Mouse (Mus musculus): ENCODE measurements around the gene Prrg3. TPM values are rescaled to one million over a fixed set of nuclear protein-coding genes. Genes with fewer than 3 reads are reported as not detected.

Gene Prrg3
- polyA plus RNA-seq (2012; rRNA removed): 12.2 and 14.0 TPM in 2 replicates

- Histone ChIP-seq H3K27me3 (ENCODE audit: control insufficient read depth, insufficient read depth, low read length) (no peaks in the 10 kb centered on the region), H3K4me3 (replicated peaks; ENCODE audit: insufficient read depth, low read depth, low read length) (peak within 1 kb of the TSS; percentile 64), H3K27ac (ENCODE audit: insufficient read depth, low read length) (no peak within 1 kb of the TSS; the same call in 1 of the 2 replicates), H3K4me1 (ENCODE audit: control insufficient read depth, insufficient read depth, low read length) (no peaks in the 10 kb centered on the region)
- no peak for TF ChIP-seq POLR2A (IDR thresholded peaks at IDR 0.05; ENCODE audit: borderline replicate concordance, insufficient read depth, low read length)
- TF ChIP-seq CTCF (IDR thresholded peaks at IDR 0.05; ENCODE audit: borderline replicate concordance, insufficient read depth, low read depth, low read length): no peak
- DNase-seq: peak; percentile 28 to 37
- WGBS: 13% methylated on average over 56 of the region's 72 CpGs
Measured at GRCm38 (mm10) chrX:71962073-71963051, at the start of gene Prrg3. TSS of gene Prrg3 (plus strand) at chrX:71962624.

GRCm38 (mm10) chrX:71946631-71947030 lies 15.8 kb upstream of the Prrg3 start:
- peak; percentile 3 to 19 for DNase-seq
- 6% methylated on average over 3 of the region's 3 CpGs for WGBS
- H3K27ac ChIP-seq (ENCODE audit: insufficient read depth, low read length): no peak overlapping the region
- H3K4me3 ChIP-seq (replicated peaks; ENCODE audit: insufficient read depth, low read depth, low read length): no peak overlapping the region
- TF ChIP-seq CTCF (IDR thresholded peaks at IDR 0.05; ENCODE audit: borderline replicate concordance, insufficient read depth, low read depth, low read length) (peak; percentile 48; the same call in 1 of the 2 replicates), POLR2A (IDR thresholded peaks at IDR 0.05; ENCODE audit: borderline replicate concordance, insufficient read depth, low read length) (no peak)
- no peaks in the 10 kb centered on the region for H3K27me3 ChIP-seq (ENCODE audit: control insufficient read depth, insufficient read depth, low read length)
- H3K4me1 ChIP-seq (ENCODE audit: control insufficient read depth, insufficient read depth, low read length): no peaks in the 10 kb centered on the region

- H3K27ac ChIP-seq (ENCODE audit: insufficient read depth, low read length): no peak overlapping the region
- H3K4me3 ChIP-seq (replicated peaks; ENCODE audit: insufficient read depth, low read depth, low read length): no peak overlapping the region
- H3K27me3 ChIP-seq (ENCODE audit: control insufficient read depth, insufficient read depth, low read length): no peaks in the 10 kb centered on the region
- H3K4me1 ChIP-seq (ENCODE audit: control insufficient read depth, insufficient read depth, low read length): no peaks in the 10 kb centered on the region
- TF ChIP-seq CTCF (IDR thresholded peaks at IDR 0.05; ENCODE audit: borderline replicate concordance, insufficient read depth, low read depth, low read length) (no peak), POLR2A (IDR thresholded peaks at IDR 0.05; ENCODE audit: borderline replicate concordance, insufficient read depth, low read length) (no peak)
- no peak for DNase-seq
Measured at GRCm38 (mm10) chrX:71958366-71958765, 4.1 kb upstream of the Prrg3 start.

- Histone ChIP-seq H3K4me3 (replicated peaks; ENCODE audit: insufficient read depth, low read depth, low read length) (peak overlapping the region; percentile 64), H3K27me3 (ENCODE audit: control insufficient read depth, insufficient read depth, low read length) (no peaks in the 10 kb centered on the region), H3K4me1 (ENCODE audit: control insufficient read depth, insufficient read depth, low read length) (no peaks in the 10 kb centered on the region), H3K27ac (ENCODE audit: insufficient read depth, low read length) (no peak overlapping the region)
- WGBS: 33% methylated on average over 9 of the region's 9 CpGs
- no peak for TF ChIP-seq CTCF (IDR thresholded peaks at IDR 0.05; ENCODE audit: borderline replicate concordance, insufficient read depth, low read depth, low read length)
- no peak for TF ChIP-seq POLR2A (IDR thresholded peaks at IDR 0.05; ENCODE audit: borderline replicate concordance, insufficient read depth, low read length)
- DNase-seq: peak in 1 of 2 experiments; percentile 4
Measured at GRCm38 (mm10) chrX:71963275-71963912, 970 bp downstream of the Prrg3 start.

GRCm38 (mm10) chrX:71968216-71968615 lies 5.8 kb downstream of the Prrg3 start:
- TF ChIP-seq POLR2A (IDR thresholded peaks at IDR 0.05; ENCODE audit: borderline replicate concordance, insufficient read depth, low read length): no peak

GRCm38 (mm10) chrX:71968816-71969215 lies 6.4 kb downstream of the Prrg3 start:
- no peak for TF ChIP-seq CTCF (IDR thresholded peaks at IDR 0.05; ENCODE audit: borderline replicate concordance, insufficient read depth, low read depth, low read length)
- no peak for TF ChIP-seq POLR2A (IDR thresholded peaks at IDR 0.05; ENCODE audit: borderline replicate concordance, insufficient read depth, low read length)
- Histone ChIP-seq H3K4me1 (ENCODE audit: control insufficient read depth, insufficient read depth, low read length) (no peaks in the 10 kb centered on the region), H3K4me3 (replicated peaks; ENCODE audit: insufficient read depth, low read depth, low read length) (no peak overlapping the region), H3K27me3 (ENCODE audit: control insufficient read depth, insufficient read depth, low read length) (no peaks in the 10 kb centered on the region), H3K27ac (ENCODE audit: insufficient read depth, low read length) (no peak overlapping the region)
- 80% methylated on average over 6 of the region's 6 CpGs for WGBS
- DNase-seq: no peak

More at GRCm38 (mm10) chrX:71968216-71968615, 5.8 kb downstream of the Prrg3 start:
- Histone ChIP-seq H3K4me3 (replicated peaks; ENCODE audit: insufficient read depth, low read depth, low read length) (no peak overlapping the region), H3K27ac (ENCODE audit: insufficient read depth, low read length) (no peak overlapping the region), H3K27me3 (ENCODE audit: control insufficient read depth, insufficient read depth, low read length) (no peaks in the 10 kb centered on the region), H3K4me1 (ENCODE audit: control insufficient read depth, insufficient read depth, low read length) (no peaks in the 10 kb centered on the region)
- WGBS: 58% methylated on average over 1 of the region's 1 CpGs
- no peak for DNase-seq

- DNase-seq: no peak
- H3K27ac ChIP-seq (ENCODE audit: insufficient read depth, low read length): no peak overlapping the region
- no peaks in the 10 kb centered on the region for H3K4me1 ChIP-seq (ENCODE audit: control insufficient read depth, insufficient read depth, low read length)
- 74% methylated on average over 5 of the region's 5 CpGs for WGBS
- TF ChIP-seq POLR2A (IDR thresholded peaks at IDR 0.05; ENCODE audit: borderline replicate concordance, insufficient read depth, low read length) (no peak), CTCF (IDR thresholded peaks at IDR 0.05; ENCODE audit: borderline replicate concordance, insufficient read depth, low read depth, low read length) (no peak)
- H3K27me3 ChIP-seq (ENCODE audit: control insufficient read depth, insufficient read depth, low read length): no peaks in the 10 kb centered on the region
- no peak overlapping the region for H3K4me3 ChIP-seq (replicated peaks; ENCODE audit: insufficient read depth, low read depth, low read length)
Measured at GRCm38 (mm10) chrX:71971325-71971724, 8.9 kb downstream of the Prrg3 start.

Data from cerebellum, adult 2 months (tissue).